Mouse (Mus musculus) small intestine, adult 2 months (tissue): ENCODE results near the gene Thada.

Experiments
- CTCF ChIP-seq: fragments of 200-500 bp; IDR thresholded peaks from 2 replicates; pipeline ENCODE4 v1.5.1; 2012; ENCODE audit warnings: low read depth, mild to moderate bottlenecking, control low read depth, inconsistent platforms, low read length, moderate library complexity, mixed read lengths; ENCODE audit not compliant: insufficient replicate concordance, insufficient read length; ENCODE audit errors: extremely low read depth
- POLR2A ChIP-seq: fragments of 200-500 bp; IDR thresholded peaks from 2 replicates; pipeline ENCODE4 v1.6.1; 2012; ENCODE audit warnings: low read depth, mild to moderate bottlenecking, control low read depth, inconsistent platforms, low read length, moderate library complexity

- no peak for TF ChIP-seq POLR2A
- no peak for TF ChIP-seq CTCF
Measured at GRCm38 (mm10) chr17:84508736-84509135, 42.7 kb upstream of the Thada start.
